15 mouse cellular contexts compared by ENCODE assay signal in genomic region chr5:149266761-149267221, GRCm38 (mm10). TPM values are rescaled to one million over a fixed set of nuclear protein-coding genes. Genes with fewer than 3 reads are reported as not detected.
A peak's percentile ranks its signal among the peaks of the same experiment; 100 is the strongest.
DNase-seq lines count a peak whose midpoint lies in the region; ATAC-seq lines count a peak whose summit lies in the region.
"Had no signal": no experiment of that assay in that cellular context is flagged by ENCODE, and none has a peak within 500 bp of the region (broad histone marks: within the 10 kb centered on the region; RNA-seq: fewer than 3 reads in every experiment).

No protein-coding gene starts in this region.

- no peak overlapping the region for H3K4me3 ChIP-seq in midbrain, embryonic 13.5 days (replicated peaks)
- H3K4me3 ChIP-seq: embryonic facial prominence, embryonic 12.5 days; limb, embryonic 12.5 days had no signal

- no peaks in the 10 kb centered on the region for H3K9me3 ChIP-seq in midbrain, embryonic 13.5 days

- H3K36me3 ChIP-seq in midbrain, embryonic 13.5 days, result no peaks in the 10 kb centered on the region
- H3K36me3 ChIP-seq: embryonic facial prominence, embryonic 12.5 days; limb, embryonic 12.5 days had no signal

- no peak overlapping the region for H3K27ac ChIP-seq in midbrain, embryonic 13.5 days
- H3K27ac ChIP-seq: embryonic facial prominence, embryonic 12.5 days; limb, embryonic 12.5 days had no signal

- ATAC-seq in granulocyte monocyte progenitor cell, adult 5-6 weeks (replicated peaks; ENCODE audit: poor library complexity, severe bottlenecking), result peak; percentile 58
- peak; percentile 52 for ATAC-seq in megakaryocyte progenitor cell, adult 5-6 weeks (replicated peaks; ENCODE audit: poor library complexity)
- no peak for ATAC-seq in midbrain, embryonic 13.5 days
- ATAC-seq: forebrain, embryonic 14.5 days; intestine, embryonic 16.5 days had no signal

- no peaks in the 10 kb centered on the region for H3K4me1 ChIP-seq in midbrain, embryonic 13.5 days (replicated peaks)
- H3K4me1 ChIP-seq: limb, embryonic 12.5 days had no signal

- no peak overlapping the region for H3K4me2 ChIP-seq in midbrain, embryonic 13.5 days (replicated peaks)
- H3K4me2 ChIP-seq: embryonic facial prominence, embryonic 12.5 days; limb, embryonic 12.5 days had no signal

- H3K9ac ChIP-seq in midbrain, embryonic 13.5 days (replicated peaks), result no peak overlapping the region
- H3K9ac ChIP-seq: embryonic facial prominence, embryonic 12.5 days; limb, embryonic 12.5 days had no signal

- no peaks in the 10 kb centered on the region for H3K27me3 ChIP-seq in midbrain, embryonic 13.5 days
- H3K27me3 ChIP-seq: embryonic facial prominence, embryonic 12.5 days; limb, embryonic 12.5 days had no signal

- peak; percentile 76 for DNase-seq in 416B (ENCODE audit: low read depth)
- DNase-seq in A20 (ENCODE audit: low read depth, low spot score), result peak; percentile 34
- DNase-seq in frontal cortex, postnatal 14 days (ENCODE audit: low spot score in 2 of 2), result no peak
- DNase-seq in kidney, postnatal 36 days, result no peak
- DNase-seq: adrenal gland, postnatal 10 days; cerebellum, adult 11-12 months; heart, postnatal 14 days; midbrain, embryonic 14.5 days had no signal

- 87% methylated on average over 8 of the region's 8 CpGs for WGBS in midbrain, embryonic 13.5 days

RNA-seq across cellular contexts. Expression of gene Alox5ap, which starts 2.2 kb away (rescaled TPM):
- total RNA-seq in granulocyte monocyte progenitor cell, adult 5-6 weeks (2014; fragmentation: Nextera tagmentation), result 387 and 445 TPM in 2 replicates
- 356 and 457 TPM in 2 replicates for total RNA-seq in granulocyte monocyte progenitor cell, adult 5-6 weeks (2017)
- 426 and 442 TPM in 2 replicates for total RNA-seq in megakaryocyte progenitor cell, adult 5-6 weeks (2015)
- 320 and 453 TPM in 2 replicates for total RNA-seq in megakaryocyte progenitor cell, adult 5-6 weeks (2017)
- polyA plus RNA-seq in midbrain, embryonic 13.5 days (2015; fragmentation: Nextera tagmentation; extraction: Ambion mirVana), result 8.6 and 9.1 TPM in 2 replicates

Comparison
In these comparisons a context has a peak if more than half of its experiments do, and no peak if none do; other contexts are left out.
1. DNase-seq: peak in 416B (single experiment) and A20 (single experiment); none in frontal cortex, postnatal 14 days (0 of 2) and kidney, postnatal 36 days (0 of 2).